Mouse (Mus musculus) heart, postnatal 4 days (tissue): ENCODE results near the gene Eci1. TPM values are rescaled to one million over a fixed set of nuclear protein-coding genes. Genes with fewer than 3 reads are reported as not detected.
"Not testable (repeated sequence)": the region's sequence is repeated elsewhere in the genome, so short reads cannot be mapped to it uniquely, and the experiment has no call there.

Experiments used
- DNase-seq: peaks from one replicate; pipeline ENCODE4 v3.0.0; 2021
- total RNA-seq, 2 experiments: library from RNA; stranded (reverse); gene quantifications; 2 replicates each; pipeline ENCODE4 v1.2.3; 2021

Gene Eci1
- 100 to 1,000 TPM; 323 to 342 TPM for total RNA-seq

DNA sequence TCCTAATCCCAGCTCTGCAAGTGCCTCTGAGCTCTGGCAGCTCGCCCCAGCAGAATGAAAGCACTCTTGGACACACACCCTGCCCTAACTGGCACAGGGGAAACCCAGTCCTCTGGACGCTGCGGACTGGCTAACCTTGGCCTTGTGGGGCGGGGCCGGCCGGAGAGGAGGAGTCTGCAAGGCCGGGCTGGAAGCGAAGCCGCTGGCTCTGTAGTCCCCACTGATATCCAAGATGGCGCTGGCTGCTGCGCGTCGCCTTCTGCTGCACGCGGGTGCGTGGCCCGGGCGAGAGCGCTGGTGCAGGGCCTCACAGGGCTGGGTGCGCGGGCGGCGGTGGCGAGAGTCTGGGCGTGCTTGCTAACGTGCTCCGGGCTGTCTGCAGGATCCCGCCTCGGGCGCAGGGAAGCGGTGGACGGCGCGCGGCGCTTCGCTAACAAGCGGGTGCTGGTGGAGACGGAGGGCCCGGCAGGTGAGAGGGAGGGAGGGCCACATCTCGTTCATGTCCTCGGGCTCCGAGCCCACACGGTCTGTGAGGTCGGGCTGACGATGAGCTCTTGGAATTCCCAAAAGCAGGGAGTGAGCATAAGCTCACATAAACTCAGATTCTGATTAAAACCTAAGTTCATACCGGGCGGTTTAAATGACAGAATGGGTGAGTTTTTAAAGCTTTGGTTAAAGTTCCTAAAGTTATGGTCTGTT is at the start of gene Eci1:
Gene Eci1 (plus strand): TSS at position 171 of the 699 bp plus-strand sequence.
- peak; percentile 96 for DNase-seq

DNA sequence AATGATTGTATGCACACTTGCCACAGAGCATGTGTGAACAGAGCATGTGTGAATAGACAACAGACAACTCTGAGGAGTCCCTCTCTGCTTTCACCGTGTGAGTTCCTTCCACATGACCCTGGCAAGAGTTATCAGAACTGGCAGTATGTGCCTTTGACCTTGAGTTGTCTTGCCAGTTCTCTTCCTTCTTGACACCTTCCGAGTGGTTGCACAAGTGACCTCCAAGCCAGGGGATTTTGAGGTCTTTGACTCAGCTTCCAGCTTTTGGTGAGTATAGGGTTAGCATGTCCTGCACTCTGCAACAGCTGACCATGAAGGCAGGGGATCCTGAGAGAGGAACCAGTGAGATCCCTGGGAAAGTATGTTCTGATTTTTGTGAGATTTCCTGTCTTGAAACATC is 47.9 kb upstream of the Eci1 start:
- no peak for DNase-seq

DNA sequence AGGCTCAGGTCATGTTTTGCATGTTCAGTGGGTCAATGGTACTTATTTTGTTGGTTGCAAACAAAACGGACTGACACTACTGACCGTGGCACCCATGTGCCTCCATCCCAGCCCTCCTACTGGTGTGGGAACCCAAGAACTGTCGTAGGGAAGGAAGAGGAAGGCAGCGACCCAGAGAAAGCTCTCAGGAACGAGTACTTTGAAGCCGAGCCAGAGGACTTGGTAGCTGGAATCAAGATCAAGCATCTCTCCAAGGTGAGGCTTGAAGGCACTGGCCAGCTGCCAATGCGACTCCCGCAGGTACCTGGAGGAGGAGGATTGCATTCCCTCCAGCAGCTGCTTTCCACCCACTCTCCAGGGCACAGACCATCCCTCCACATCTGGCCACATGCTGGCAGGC is 42.7 kb upstream of the Eci1 start:
- DNase-seq = no peak

DNA sequence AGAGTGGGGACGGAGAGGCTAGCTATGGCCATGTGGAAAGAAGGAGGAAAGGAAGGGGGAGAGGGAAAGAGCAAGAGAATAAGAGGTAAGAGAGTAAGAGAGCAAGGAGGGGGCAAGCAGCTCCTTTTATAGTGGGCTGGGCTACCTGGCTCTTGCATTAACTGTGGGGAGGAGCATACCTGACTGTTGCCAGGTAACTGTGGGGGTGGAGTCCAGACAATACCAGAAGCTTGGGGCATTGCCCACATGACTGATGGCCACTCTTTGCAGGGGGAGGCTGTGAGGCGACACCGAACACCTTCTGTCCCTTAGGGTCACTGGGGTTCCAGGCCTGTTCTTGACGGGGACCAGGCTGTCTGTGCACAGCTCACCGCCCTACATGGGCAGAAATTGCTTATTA is 37.7 kb upstream of the Eci1 start:
- no peak for DNase-seq

DNA sequence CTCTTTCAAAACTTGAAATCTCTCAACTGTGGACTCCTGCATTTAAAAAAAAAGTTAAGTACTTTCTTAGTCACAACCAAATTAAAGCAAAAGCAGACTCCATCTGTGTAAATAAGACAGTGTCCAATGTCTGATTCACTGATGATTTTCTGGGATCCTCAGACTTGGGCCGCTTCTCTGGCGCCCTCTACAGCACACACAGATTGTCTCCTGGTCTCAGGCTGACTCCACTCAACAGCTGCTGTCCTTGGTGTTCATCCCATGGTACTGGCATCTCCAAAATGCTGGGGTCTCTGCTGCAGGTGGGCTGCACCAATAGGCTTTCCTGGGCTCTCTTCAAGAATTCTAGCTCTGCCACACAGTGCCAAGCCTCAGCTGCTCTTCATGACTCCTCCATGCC is 36.6 kb upstream of the Eci1 start:
- DNase-seq = peak; percentile 67

DNA sequence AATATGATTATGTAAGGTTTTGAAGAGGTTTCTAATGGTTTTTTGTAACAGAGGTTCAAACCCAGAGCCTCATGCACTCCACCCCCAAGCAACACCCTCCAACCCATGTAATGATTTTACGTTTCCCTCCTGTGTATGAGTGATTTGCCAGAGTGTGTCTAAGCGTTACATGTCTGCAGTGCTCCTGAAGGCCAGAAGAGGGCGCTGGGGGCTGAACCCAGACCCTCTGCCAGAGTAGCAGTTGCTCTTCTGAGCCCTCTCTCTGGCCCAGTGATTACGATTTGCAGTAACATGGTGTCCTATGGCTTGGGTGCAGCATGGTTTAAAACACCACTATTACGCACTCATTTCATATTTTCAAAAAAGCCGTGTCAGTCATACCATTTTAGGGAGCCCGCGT is 35.3 kb upstream of the Eci1 start:
- no peak for DNase-seq

DNA sequence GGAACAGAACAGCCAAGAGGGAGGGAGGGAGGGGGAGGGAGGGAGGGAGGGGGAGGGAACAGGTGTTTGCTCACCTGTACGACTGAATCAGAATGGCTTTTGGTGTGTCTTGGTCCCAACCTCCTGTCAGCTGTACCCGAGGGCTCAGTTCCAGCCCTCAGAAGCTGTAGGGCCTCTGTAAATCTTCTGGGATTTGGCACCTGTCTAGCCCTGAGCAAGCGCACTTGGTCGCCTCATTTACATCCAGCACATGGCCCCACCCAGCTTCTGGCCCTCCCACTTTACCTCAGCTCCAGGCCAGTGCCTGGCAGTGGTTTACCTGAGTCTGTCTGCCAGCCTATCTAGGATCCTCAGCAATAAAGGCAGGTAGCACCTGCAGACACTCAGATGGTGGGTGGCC is 32.9 kb upstream of the Eci1 start:
- no peak for DNase-seq

DNA sequence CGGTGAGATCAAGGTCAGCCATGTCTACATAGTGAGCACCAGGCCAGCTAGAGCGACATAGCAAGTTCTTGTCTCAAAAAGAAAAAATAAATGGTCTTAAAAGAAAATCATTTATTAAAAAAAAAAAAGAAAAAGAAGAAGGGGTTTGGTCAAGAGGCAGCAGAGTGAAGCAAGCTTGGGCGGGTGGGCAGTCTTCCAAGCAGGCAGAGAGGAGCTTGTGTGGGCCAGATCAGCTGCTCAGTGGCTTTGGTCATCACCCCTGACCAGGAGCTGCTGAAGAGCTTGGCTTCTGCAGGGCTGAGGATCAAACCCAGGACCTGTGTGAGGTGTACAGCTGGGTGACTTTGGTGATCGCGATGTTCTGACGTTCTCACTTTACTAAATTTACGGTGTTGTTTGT is 32.0 kb upstream of the Eci1 start:
- DNase-seq = no peak

DNA sequence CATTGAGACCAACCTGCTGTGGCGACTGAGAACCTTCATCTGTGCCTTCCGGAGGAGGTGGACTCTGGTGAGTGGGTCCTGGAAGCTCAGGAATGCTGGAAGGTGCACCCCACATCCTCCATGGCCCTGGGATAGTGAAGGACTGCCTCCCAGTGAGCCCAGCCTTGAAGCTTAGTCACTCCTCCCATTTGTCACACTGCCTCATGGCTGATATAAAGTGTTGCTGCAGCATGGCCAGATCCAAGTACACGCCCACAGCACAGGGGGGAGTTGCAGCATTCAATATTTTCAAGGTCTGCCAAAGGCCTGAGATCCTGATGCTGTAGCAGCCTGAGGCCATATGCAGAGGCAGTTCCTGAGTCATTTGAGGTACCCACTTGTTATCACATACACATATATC is 24.1 kb upstream of the Eci1 start:
- DNase-seq = no peak

DNA sequence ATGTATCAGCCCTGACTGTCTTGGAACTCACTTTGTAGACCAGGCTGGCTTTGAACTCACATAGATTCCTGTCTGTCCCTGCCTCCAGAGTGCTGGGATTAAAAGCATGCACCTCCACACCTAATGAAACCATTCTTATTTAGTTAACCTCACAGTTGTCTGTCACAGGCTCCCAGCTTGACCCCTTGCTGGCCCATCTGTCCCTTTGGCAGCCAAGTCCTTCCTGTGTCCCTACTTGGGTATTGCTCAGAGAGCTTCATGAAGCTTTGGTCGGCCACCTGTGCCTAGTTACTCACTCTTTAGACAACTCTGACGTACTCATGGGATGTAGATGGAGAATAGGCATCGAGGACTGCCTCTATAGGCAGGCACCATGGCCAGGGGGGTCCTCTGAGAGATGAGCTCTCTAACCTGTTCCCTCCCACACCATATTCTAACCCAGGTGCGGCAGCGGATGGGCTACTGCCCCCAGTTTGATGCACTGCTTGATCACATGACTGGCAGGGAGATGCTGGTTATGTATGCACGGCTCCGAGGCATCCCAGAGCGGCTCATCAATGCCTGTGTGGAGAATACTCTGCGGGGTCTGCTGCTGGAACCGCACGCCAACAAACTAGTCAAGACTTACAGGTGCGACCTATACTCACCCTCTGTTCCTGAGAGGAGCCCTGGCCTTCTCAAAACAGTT is 19.2 kb upstream of the Eci1 start:
- DNase-seq = no peak

DNA sequence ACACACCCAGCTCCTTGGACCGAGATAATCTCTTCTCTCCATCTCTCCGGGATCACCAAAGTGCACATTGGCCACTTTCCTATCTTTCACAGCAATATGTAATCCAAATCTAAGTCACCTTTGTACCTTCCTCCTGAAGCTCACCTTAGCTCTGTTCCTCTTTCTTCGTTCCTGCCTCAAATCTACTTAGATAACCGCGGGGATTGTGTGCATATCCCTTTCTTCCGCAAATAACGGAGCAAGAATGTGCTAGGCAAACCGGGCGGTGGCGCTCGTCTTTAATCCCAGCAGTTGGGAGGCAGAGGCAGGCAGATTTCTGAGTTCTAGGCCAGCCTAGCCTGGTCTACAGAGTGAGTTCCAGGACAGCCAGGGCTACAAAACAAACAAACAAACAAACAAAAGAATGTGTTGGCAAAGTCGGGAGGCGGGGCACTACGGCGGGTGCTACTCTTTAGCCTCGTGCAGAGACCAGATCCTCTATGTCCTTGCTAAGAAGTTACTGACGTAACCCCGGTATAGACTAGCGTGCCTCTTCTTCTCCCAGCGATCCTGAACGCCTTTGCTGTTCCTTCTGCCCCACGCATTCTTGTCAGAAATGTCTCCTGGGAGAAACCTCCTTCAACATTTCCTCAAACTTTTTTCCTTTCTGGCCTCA is 12.8 kb upstream of the Eci1 start:
- DNase-seq = peak; percentile 36

DNA sequence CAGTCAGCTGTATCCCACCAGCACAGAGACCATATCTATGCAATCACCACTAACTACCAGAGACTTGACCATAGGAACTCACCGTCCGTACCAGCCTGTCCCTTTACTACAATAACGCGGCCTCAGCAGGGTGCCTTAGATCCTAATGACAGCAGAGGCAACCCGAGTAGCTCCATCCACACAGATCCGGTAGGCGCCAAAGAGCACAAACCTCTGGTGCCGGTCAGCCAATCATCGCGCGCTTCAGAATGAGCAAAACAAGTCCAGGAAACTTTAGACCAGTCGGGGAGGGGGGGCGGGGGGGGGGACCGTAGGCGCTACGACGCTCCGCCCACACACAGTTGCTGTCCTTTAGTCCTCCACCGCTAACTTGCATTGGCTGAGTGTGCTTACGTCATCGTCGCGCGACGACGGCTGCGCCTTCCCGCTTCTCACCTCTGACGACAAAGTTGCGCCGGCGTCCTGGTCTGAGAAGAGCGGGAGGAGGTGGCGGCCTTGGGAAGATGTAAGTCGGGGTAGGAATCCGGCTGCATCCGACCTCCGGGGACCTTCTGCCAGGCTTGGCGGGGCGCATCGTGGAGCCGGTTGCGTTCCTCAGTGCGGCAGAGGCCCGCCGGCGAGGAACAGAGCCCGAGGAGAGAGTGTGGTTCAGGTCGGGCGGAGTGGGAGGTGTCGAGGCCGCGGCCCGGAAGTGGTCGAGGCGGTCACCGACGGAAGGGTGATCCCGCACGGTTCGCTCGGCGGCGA is 12.0 kb upstream of the Eci1 start, which contains the start of gene Rnps1:
Gene Rnps1 (plus strand): TSS at position 336 of the 747 bp plus-strand sequence.
- DNase-seq = peak; percentile 94

DNA sequence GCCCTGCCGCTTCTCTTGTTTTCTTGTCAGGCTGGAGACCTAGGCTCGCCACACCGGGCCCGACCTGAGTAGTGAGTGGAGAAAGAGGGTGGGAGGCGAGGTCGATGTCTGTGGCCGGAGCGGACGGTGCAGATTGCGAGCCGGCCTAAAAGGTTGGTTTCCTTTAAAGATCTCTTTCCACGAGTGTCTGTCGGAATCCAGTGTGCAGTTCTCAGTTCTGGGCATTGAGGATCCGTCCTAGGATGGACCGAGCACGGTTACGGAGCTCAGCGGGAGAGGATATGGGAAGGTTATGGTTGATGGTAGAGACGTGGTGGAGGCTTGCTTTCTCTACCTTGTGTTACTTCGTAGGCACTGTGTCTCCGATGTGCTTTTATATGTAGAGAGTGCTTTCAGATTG is 11.4 kb upstream of the Eci1 start:
- no peak for DNase-seq

DNA sequence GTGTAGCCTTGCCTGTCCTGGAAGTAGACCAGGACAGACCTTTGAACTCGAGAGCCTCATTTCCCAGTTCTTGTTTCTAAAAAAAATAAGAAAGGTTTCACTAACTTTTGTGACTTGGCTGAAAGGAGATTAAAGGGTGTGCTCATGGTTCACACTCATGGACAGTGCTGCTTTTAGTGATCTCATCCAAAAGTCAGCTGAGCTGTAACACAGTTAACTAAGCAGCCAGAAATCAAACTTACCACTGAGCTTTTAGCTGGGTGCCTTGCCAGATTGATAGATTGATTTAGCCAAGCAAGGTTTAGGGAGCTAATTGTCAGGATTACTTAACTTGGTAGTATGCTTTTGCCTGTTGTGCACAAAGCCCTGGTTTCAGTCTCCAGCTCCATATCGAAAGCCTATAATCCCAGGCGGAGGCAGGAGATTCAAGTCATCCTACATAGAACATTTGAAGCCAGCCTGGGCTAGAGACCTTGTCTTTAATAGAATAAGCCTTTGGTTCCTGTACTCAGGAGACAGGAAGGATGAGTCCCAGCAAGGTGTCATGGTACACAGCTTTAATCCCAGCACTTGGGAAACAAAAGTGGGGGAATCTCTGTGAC is 10.3 kb upstream of the Eci1 start:
- no peak for DNase-seq

DNA sequence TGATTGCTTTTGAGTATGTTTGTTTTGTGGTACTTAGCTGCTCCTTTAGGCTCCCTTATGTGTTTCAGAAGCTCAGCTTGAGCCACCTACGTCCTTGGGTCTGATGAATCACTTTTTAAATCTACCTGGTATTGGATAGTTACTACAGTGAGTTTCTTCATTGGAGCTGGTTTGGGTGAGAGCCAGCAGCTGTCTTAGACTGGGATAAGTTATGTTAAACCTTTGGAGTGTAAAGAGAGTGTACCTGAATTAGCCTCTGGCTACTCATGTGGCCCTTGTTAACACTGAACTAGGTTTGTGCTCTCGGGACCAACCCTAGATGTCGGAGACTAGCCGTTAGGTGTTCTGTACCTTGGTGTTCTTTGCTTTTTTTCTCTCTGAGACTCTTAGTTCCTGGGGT is 3.3 kb upstream of the Eci1 start:
- no peak for DNase-seq

DNA sequence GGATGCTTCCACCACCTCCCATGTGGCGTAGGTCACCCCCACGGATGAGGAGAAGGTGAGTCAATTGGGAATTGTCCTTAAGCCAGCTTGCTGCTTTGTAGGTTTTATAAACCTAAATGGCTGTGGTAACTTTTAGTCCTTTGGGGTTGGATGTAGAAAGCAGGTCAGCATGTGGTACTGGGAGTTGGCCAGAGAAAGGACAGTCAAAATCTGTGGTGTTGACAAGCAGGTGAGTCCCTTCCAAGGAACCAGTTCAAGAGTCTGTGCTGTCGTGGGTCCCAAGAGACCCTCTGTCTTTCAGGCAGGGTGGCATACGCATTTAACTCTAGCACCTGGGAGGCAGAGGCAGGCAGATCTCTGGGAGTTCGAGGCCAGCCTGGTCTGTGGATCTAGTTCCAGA is 2.0 kb upstream of the Eci1 start:
- no peak for DNase-seq

DNA sequence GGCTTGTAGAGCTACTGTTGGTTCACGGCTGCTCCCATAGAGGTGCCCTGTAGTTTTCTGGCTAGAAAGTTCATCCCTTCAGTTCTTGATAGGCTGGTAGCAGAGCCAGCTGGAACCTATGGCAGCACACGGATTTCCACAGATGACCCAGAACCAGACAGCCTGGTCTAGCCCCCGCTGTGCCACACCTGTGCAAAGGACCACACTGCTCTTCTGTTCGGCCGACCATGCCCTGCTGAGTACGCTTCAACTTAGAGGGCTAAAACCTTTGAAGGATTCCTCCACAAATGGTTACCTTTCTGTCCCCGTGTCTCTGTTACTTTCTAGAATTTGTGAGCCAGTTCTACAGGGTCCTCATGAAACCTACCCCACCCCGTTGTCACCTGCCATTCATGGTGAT is 1.1 kb upstream of the Eci1 start:
- not testable (repeated sequence) for DNase-seq

DNA sequence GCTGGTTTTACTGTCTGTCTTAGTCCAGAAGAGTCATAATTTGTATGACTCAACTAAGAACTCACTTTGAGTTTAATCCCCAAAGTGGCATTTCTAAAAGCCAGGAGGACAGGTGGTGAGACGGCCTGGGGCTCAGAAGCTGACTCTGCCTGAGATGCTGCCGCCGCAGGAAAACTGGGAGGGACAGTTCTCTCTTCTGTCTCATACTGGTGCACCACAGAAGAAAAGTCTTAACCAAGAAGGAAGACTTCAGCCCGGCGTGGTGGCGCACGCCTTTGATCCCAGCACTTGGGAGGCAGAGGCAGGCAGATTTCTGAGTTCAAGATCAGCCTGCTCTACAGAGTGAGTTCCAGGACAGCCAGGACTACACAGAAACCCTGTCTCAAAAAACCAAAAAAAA is 536 bp upstream of the Eci1 start:
- no peak for DNase-seq

DNA sequence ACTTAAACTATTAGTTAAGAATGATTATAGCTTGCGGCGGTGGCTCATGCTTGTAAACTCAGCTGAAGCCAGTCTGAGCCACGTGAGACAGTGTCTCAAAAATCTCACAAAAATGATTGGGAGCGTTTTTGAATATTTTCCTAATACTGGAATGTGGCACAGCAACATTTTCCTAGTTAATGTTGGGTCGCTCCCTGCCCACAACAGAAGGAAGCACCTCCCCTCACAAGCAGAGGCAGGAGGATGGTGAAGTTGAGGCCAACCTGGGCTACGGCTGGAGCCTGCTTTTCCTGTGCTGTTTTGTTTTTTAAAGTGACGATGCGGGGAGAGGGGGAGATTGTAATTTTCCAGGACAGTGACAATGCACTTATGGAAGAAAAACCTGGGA is 723 bp downstream of the Eci1 start:
- DNase-seq = no peak

DNA sequence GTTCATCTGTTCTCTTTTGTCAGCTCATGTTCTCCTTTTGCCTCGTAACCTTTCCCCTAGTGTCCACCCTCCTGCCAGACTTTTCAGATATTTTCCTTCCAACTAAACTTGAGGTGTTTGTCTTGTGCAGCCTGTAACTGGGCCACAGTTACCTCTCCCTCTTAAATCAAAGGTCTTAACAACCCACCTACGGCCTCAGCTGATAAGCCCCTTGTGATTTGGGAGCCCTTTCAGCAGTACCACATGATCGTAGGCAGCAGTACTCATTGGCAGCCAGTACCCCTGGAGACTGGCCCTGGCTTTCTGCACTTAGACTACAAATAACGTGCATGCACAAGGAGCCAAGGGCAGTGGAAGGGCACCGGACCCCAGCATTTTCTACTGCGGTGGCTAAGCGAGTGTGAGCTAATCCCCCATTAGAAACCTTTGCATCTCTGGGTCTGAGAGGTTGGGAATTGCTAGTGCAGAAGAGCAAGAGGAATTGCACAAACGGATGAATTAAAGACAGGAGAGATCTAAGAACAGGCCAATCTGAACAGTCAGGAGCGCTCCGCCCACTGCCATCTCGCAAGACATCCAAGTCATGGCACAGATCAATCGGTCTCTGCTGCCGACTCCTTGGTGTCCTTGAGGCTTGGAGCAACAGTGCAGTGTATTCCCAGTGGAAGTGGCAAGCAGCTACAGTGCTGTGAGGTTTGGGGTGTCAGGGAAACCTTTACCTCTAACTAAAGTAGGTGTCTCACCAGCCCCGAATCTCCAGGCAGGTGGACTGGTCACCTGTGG is 3.0 kb downstream of the Eci1 start:
- DNase-seq = peak; percentile 70

DNA sequence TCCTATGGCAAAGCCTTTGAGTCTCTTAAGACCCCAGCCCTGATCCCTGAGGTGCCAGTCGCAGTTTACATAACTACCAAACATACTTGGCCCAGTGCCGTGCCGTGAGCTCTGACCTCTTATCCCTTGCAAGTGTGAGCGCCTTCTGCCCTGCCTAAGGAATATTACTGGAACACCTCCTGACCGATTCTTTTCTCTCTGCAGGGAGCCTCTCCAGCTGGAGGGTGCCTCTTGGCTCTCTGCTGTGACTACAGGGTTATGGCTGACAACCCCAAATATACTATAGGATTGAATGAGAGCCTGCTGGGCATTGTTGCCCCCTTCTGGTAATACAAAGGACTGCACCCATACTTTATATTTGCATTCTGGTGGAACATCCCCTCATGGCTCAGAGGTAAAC is 10.6 kb downstream of the Eci1 start:
- peak; percentile 38 for DNase-seq

DNA sequence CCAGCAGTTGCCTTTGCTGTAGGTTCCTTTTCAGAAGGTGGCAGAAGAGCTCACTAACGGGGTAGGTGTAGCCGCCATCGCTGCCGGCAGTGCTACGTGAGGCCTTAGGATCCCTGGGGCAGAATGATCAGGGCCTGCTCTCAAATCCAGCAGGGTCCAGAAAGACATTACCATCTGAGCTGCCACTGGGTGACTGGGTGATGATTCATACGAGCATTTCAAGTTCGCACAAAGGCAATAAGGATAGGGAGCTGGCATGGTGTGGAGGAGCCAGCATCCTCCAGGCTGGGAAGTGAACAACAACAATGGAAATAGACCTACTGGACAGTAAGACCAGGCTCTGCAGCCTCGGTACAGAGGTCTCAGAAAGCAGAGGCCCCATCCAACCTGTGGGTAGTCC is 13.9 kb downstream of the Eci1 start:
- DNase-seq = no peak
